ENCODE assay signal across 26 mouse cellular contexts in the genomic region with DNA sequence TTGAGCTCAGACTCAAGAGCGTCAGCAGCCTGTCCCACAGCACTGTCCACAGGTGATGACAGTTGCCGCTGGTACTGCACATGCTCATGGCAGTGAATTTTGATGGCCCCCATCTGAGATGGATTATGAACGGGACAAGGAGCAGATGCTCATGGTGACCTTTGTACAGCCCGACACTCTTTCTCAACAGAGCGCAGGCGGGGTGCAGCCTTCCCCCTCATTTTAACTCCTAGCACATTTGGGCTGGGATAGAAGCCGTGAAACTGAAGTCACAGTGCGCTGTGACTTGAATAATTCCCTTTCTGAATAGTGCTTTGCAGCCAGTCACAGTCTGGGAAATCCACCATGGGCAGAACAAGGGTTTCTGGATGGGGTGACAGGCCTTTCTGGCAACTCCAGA.
DNase-seq lines count a peak whose midpoint lies in the region; ATAC-seq lines count a peak whose summit lies in the region.
"Had no signal": no experiment of that assay in that cellular context is flagged by ENCODE, and none has a peak within 500 bp of the region (broad histone marks: within the 10 kb centered on the region; RNA-seq: fewer than 3 reads in every experiment).

No protein-coding gene starts in this region.

- H3K9ac ChIP-seq in hindbrain, embryonic 15.5 days: no peak overlapping the region
- H3K9ac ChIP-seq in hindbrain, embryonic 13.5 days: no peak overlapping the region
- no peak overlapping the region for H3K9ac ChIP-seq in kidney, embryonic 16.5 days (replicated peaks; ENCODE audit: low read length)
- H3K9ac ChIP-seq: heart, embryonic 12.5 days; kidney, embryonic 15.5 days; limb, embryonic 15.5 days; liver, embryonic 14.5 days; lung, embryonic 15.5 days had no signal

- H3K27ac ChIP-seq in hindbrain, embryonic 15.5 days (replicated peaks): no peak overlapping the region
- no peak overlapping the region for H3K27ac ChIP-seq in hindbrain, embryonic 13.5 days
- H3K27ac ChIP-seq in kidney, embryonic 16.5 days (ENCODE audit: low read length): no peak overlapping the region
- H3K27ac ChIP-seq: kidney, embryonic 15.5 days; limb, embryonic 15.5 days; liver, embryonic 14.5 days had no signal

- H3K36me3 ChIP-seq in hindbrain, embryonic 15.5 days: no peaks in the 10 kb centered on the region
- no peaks in the 10 kb centered on the region for H3K36me3 ChIP-seq in hindbrain, embryonic 13.5 days
- no peaks in the 10 kb centered on the region for H3K36me3 ChIP-seq in kidney, embryonic 16.5 days (ENCODE audit: insufficient read depth, low read length)
- H3K36me3 ChIP-seq: heart, embryonic 12.5 days; kidney, embryonic 15.5 days; limb, embryonic 15.5 days; lung, embryonic 15.5 days had no signal

- peak; percentile 34; the same call in 1 of the 2 replicates for ATAC-seq in hindbrain, embryonic 15.5 days (ENCODE audit: low FRiP score, low read depth)
- ATAC-seq in hindbrain, embryonic 13.5 days (ENCODE audit: low FRiP score): no peak
- no peak for ATAC-seq in kidney, embryonic 16.5 days (ENCODE audit: low FRiP score, low TSS enrichment)

- H3K9me3 ChIP-seq in hindbrain, embryonic 15.5 days: no peaks in the 10 kb centered on the region
- H3K9me3 ChIP-seq in hindbrain, embryonic 13.5 days: no peaks in the 10 kb centered on the region
- no peaks in the 10 kb centered on the region for H3K9me3 ChIP-seq in kidney, embryonic 16.5 days (ENCODE audit: low read length)
- H3K9me3 ChIP-seq: heart, embryonic 12.5 days; kidney, embryonic 15.5 days; limb, embryonic 15.5 days; lung, embryonic 15.5 days; megakaryocyte, embryonic 14.5 days had no signal

- H3K4me3 ChIP-seq in hindbrain, embryonic 15.5 days: no peak overlapping the region
- no peak overlapping the region for H3K4me3 ChIP-seq in hindbrain, embryonic 13.5 days
- no peak overlapping the region for H3K4me3 ChIP-seq in kidney, embryonic 16.5 days (ENCODE audit: low read length)
- H3K4me3 ChIP-seq: heart, embryonic 12.5 days; kidney, embryonic 15.5 days; limb, embryonic 15.5 days; lung, embryonic 15.5 days; megakaryocyte, embryonic 14.5 days had no signal

- peaks cover 8% of the 10 kb centered on the region; the same call in 1 of the 2 replicates for H3K4me1 ChIP-seq in hindbrain, embryonic 15.5 days (replicated peaks)
- H3K4me1 ChIP-seq in hindbrain, embryonic 13.5 days (replicated peaks): peaks cover 8% of the 10 kb centered on the region
- no peaks in the 10 kb centered on the region for H3K4me1 ChIP-seq in kidney, embryonic 16.5 days (ENCODE audit: insufficient read depth, low read length)
- H3K4me1 ChIP-seq: kidney, embryonic 15.5 days; limb, embryonic 15.5 days; megakaryocyte, embryonic 14.5 days had no signal

- H3K4me2 ChIP-seq in hindbrain, embryonic 15.5 days: no peak overlapping the region
- no peak overlapping the region for H3K4me2 ChIP-seq in hindbrain, embryonic 13.5 days
- no peak overlapping the region for H3K4me2 ChIP-seq in kidney, embryonic 16.5 days (replicated peaks; ENCODE audit: low read depth, low read length)
- H3K4me2 ChIP-seq: heart, embryonic 12.5 days; kidney, embryonic 15.5 days; limb, embryonic 15.5 days; lung, embryonic 15.5 days had no signal

- WGBS in hindbrain, embryonic 15.5 days: 27% methylated on average over 8 of the region's 8 CpGs
- WGBS in hindbrain, embryonic 13.5 days: 27% methylated on average over 8 of the region's 8 CpGs
- 75% methylated on average over 8 of the region's 8 CpGs for WGBS in kidney, embryonic 16.5 days

- H3K27me3 ChIP-seq in hindbrain, embryonic 15.5 days: no peaks in the 10 kb centered on the region
- no peaks in the 10 kb centered on the region for H3K27me3 ChIP-seq in hindbrain, embryonic 13.5 days
- no peaks in the 10 kb centered on the region for H3K27me3 ChIP-seq in kidney, embryonic 16.5 days (ENCODE audit: insufficient read depth, low read length)
- H3K27me3 ChIP-seq: kidney, embryonic 15.5 days; limb, embryonic 15.5 days; lung, embryonic 15.5 days had no signal

- peak; percentile 10 for DNase-seq in embryo, embryonic 10 days (ENCODE audit: low spot score)
- no peak for DNase-seq in embryo, embryonic 9.5 days (ENCODE audit: extremely low spot score)
- peak; percentile 13 for DNase-seq in retina, embryonic 14.5 days (ENCODE audit: low spot score)
- no peak for DNase-seq in retina, postnatal 1 day
- no peak for DNase-seq in ovary, postnatal 10 days (ENCODE audit: low spot score)
- DNase-seq: adrenal gland, postnatal 14 days; cerebellum, adult 11 months; cerebellum, postnatal 10 days; gastrocnemius, postnatal 25 days; heart, adult 18-20 months; heart, postnatal 10 days; kidney, adult 11 months; kidney, postnatal 4 days; lung, postnatal 36 days; right cerebral cortex, adult 18-20 months; right cerebral cortex, postnatal 4 days; thymus, postnatal 14 days had no signal

Comparison
In these comparisons a context has a peak if more than half of its experiments do, and no peak if none do; other contexts are left out.
1. DNase-seq: peak in embryo, embryonic 10 days (single experiment) and retina, embryonic 14.5 days (single experiment); none in embryo, embryonic 9.5 days (single experiment), retina, postnatal 1 day (single experiment) and ovary, postnatal 10 days (single experiment).